Mouse (Mus musculus) heart, adult 2 months (tissue): ENCODE measurements around the gene Zfp276.

Source experiments
- CTCF ChIP-seq: fragments of 200-600 bp; IDR thresholded peaks from 2 replicates; pipeline ENCODE4 v1.8.1; 2022; ENCODE audit warnings: antibody characterized with exemption, mild to moderate bottlenecking, moderate library complexity
- POLR2A ChIP-seq: fragments of 200-500 bp; IDR thresholded peaks from 2 replicates; pipeline ENCODE4 v1.6.1; 2011; ENCODE audit warnings: mild to moderate bottlenecking, low read depth, low read length, control low read depth; ENCODE audit not compliant: insufficient read depth

- TF ChIP-seq CTCF (no peak), POLR2A (no peak)
Measured at GRCm38 (mm10) chr8:123248596-123248995, 5.4 kb upstream of the Zfp276 start.
